Mouse (Mus musculus): Measurements from ENCODE around the gene Acbd3. TPM values are rescaled to one million over a fixed set of nuclear protein-coding genes. Genes with fewer than 3 reads are reported as not detected.
A peak's percentile ranks its signal among the peaks of the same experiment; 100 is the strongest.

The Acbd3 gene
- polyA plus RNA-seq (2014; fragmentation: Nextera tagmentation; extraction: Ambion mirVana), result 23.0 and 24.7 TPM in 2 replicates

DNA sequence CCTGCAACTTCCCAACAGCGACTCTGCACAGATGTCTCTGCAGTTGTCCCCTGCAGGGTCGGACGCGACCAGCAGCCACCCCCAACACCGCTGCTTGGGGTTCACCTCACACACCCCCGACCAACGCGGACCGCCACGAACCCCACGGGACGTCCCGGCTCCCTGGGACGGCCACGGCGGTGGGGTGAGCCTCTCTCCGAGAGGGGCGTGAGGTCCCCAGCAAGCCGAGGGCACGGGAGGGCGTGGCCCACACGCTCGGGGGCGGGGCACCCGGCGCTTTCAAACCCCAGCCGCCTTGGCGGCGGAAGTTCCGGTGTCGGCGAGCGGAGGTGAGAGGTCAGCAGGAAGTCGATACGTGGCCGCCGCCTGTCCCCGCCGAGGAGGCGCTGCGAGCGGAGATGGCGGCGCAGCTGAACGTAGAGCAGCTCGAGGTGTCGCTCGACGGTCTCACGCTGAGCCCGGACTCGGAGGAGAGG, at the start of gene Acbd3:
Gene Acbd3 (plus strand): TSS at position 340 of the 476 bp plus-strand sequence.
- ATAC-seq (replicated peaks; ENCODE audit: low FRiP score, low TSS enrichment, low read depth) (peak; percentile 93), DNase-seq (ENCODE audit: low spot score) (peak; percentile 94)
- Histone ChIP-seq H3K4me2 (ENCODE audit: low read length) (peak within 1 kb of the TSS; percentile 69), H3K36me3 (ENCODE audit: control insufficient read depth, insufficient read depth, low read length) (no peaks in the 10 kb centered on the region), H3K4me3 (ENCODE audit: low read depth, low read length) (peak within 1 kb of the TSS; percentile 73), H3K27me3 (replicated peaks; ENCODE audit: control insufficient read depth, insufficient read depth, low read length) (no peaks in the 10 kb centered on the region), H3K4me1 (replicated peaks; ENCODE audit: control insufficient read depth, insufficient read depth, low read length) (peaks cover 15% of the 10 kb centered on the region), H3K9me3 (ENCODE audit: control insufficient read depth, low read length) (no peaks in the 10 kb centered on the region), H3K27ac (ENCODE audit: low read depth) (peak within 1 kb of the TSS; percentile 85), H3K9ac (ENCODE audit: low read length) (peak within 1 kb of the TSS; percentile 83)
- WGBS, result under 1% methylated on average over 45 of the region's 52 CpGs

DNA sequence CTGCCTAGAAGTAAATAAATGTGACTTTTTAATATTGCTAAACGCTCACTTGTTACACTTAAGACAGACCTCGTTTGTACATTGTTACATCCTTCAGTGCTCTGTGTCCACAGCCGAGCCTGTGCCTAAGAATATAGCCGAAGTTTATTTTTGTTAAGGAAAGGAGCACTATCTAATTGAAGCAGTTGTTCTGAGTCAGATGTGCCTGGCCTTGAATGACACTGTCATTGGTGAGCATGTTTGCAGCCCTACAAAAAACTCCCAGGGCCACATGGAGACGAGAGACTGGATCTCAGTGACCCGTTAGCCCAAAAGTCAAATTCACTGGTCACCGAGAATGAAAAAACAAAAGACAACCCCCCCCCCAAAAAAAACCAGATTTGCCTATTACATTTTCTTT, 34.6 kb upstream of the Acbd3 start:
- H3K4me2 ChIP-seq (ENCODE audit: low read length), result no peak overlapping the region
- no peak overlapping the region for H3K4me3 ChIP-seq (ENCODE audit: low read depth, low read length)
- ATAC-seq (replicated peaks; ENCODE audit: low FRiP score, low TSS enrichment, low read depth) (no peak), DNase-seq (ENCODE audit: low spot score) (no peak)
- H3K9ac ChIP-seq (ENCODE audit: low read length), result no peak overlapping the region
- WGBS, result 88% methylated on average over 7 of the region's 7 CpGs
- peaks cover 55% of the 10 kb centered on the region for H3K36me3 ChIP-seq (ENCODE audit: control insufficient read depth, insufficient read depth, low read length)
- peaks cover 19% of the 10 kb centered on the region for H3K27me3 ChIP-seq (replicated peaks; ENCODE audit: control insufficient read depth, insufficient read depth, low read length)
- no peaks in the 10 kb centered on the region for H3K4me1 ChIP-seq (replicated peaks; ENCODE audit: control insufficient read depth, insufficient read depth, low read length)
- H3K9me3 ChIP-seq (ENCODE audit: control insufficient read depth, low read length), result no peaks in the 10 kb centered on the region
- no peak overlapping the region for H3K27ac ChIP-seq (ENCODE audit: low read depth)

DNA sequence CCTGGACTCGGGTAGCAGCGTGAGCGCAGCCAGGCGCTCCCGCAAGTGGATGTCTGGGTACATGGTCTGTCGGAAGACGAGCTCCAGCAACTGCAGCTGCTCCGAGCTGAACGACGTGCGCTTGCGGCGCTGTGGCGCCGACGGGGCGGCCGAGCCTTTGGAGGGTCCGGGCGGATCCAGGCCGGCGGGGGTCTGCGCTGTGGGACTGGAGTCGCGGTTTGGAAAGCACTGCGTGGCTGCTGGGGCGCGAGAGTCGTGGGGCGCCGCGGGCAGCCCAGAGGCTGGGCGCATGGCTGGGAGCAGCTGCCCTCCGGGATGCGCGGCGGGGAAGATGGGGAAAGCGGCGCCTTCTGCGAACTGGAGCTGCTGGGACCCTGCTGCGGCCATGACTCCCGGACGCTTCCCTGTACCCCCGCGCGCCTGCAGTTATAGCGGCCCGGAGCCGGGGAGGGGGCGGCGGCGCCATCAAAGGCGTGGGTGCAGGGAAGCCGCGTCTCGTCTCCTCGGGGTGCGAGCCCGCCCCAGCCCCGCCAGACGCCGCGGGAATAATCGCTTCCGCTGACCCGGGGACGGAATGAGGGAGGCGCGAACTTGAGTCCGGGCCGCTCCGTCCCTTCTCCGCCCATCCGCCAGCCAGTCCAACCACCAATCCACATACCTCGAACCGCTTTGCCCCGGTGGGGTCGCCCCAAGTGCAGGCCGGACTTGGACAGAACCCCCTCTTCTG, 29.1 kb upstream of the Acbd3 start, which contains the start of gene Mixl1:
Gene Mixl1 (minus strand): TSS at position 409 of the 727 bp plus-strand sequence.
- peak; percentile 71 for DNase-seq (ENCODE audit: low spot score)
- WGBS, result under 1% methylated on average over 79 of the region's 79 CpGs
- Histone ChIP-seq H3K4me1 (replicated peaks; ENCODE audit: control insufficient read depth, insufficient read depth, low read length) (no peaks in the 10 kb centered on the region), H3K9ac (ENCODE audit: low read length) (0 out of 2 replicates have a peak within 1 kb of the TSS, but pooled peaks have one; percentile 10), H3K27ac (ENCODE audit: low read depth) (no peak within 1 kb of the TSS), H3K9me3 (ENCODE audit: control insufficient read depth, low read length) (no peaks in the 10 kb centered on the region), H3K4me3 (ENCODE audit: low read depth, low read length) (peak within 1 kb of the TSS; percentile 49), H3K27me3 (replicated peaks; ENCODE audit: control insufficient read depth, insufficient read depth, low read length) (peaks cover 40% of the 10 kb centered on the region), H3K36me3 (ENCODE audit: control insufficient read depth, insufficient read depth, low read length) (peaks cover 9% of the 10 kb centered on the region), H3K4me2 (ENCODE audit: low read length) (peak within 1 kb of the TSS; percentile 58)
- ATAC-seq (replicated peaks; ENCODE audit: low FRiP score, low TSS enrichment, low read depth), result peak; percentile 30; the same call in 1 of the 2 replicates

DNA sequence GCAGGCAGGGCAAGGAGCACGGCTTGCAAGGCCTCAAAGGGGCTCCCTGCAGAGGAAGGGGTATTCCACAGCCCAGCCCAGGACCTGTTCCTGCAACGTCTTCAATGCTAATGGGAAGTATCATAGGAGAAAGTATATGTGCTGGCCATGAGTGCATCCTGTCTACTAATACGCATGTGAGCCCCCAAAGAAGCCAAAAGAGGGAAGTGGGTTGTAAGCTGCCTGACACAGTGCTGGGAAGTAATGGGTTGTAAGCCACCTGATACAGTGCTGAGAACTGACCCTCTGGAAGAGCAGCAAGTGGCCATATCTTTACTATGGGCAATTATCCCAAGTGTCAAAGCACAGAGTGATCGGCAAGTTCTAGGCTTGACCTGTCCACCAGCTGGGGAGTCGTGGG, 27.8 kb upstream of the Acbd3 start:
- DNase-seq (ENCODE audit: low spot score), result no peak
- no peak for ATAC-seq (replicated peaks; ENCODE audit: low FRiP score, low TSS enrichment, low read depth)
- H3K9ac ChIP-seq (ENCODE audit: low read length), result no peak overlapping the region
- no peaks in the 10 kb centered on the region for H3K36me3 ChIP-seq (ENCODE audit: control insufficient read depth, insufficient read depth, low read length)
- no peak overlapping the region for H3K4me3 ChIP-seq (ENCODE audit: low read depth, low read length)
- H3K4me2 ChIP-seq (ENCODE audit: low read length), result no peak overlapping the region
- no peaks in the 10 kb centered on the region for H3K4me1 ChIP-seq (replicated peaks; ENCODE audit: control insufficient read depth, insufficient read depth, low read length)
- H3K27ac ChIP-seq (ENCODE audit: low read depth), result no peak overlapping the region
- no peaks in the 10 kb centered on the region for H3K9me3 ChIP-seq (ENCODE audit: control insufficient read depth, low read length)
- WGBS, result 49% methylated on average over 5 of the region's 5 CpGs
- peaks cover 40% of the 10 kb centered on the region for H3K27me3 ChIP-seq (replicated peaks; ENCODE audit: control insufficient read depth, insufficient read depth, low read length)

DNA sequence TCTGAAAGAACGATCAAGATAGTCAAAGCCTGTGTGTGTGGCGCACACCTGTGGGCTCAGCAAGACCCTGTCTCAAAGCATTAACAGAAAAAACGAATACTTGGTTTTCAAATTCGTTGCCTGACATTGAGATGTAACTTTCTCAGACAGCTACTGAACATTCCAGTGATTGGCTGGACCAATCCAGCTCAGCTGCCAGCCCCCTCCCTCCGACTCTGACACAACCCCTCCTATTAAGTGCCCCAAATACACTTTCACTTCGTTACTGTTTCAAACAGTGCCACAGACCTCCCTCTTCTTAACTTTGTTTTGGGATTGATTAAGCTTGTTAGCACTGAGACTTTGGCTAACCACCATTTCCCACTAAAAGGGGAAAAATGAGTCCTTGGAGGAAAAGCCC, 22.4 kb upstream of the Acbd3 start:
- Histone ChIP-seq H3K27me3 (replicated peaks; ENCODE audit: control insufficient read depth, insufficient read depth, low read length) (no peaks in the 10 kb centered on the region; the same call in 1 of the 2 replicates), H3K9ac (ENCODE audit: low read length) (no peak overlapping the region), H3K4me2 (ENCODE audit: low read length) (no peak overlapping the region; the same call in 1 of the 2 replicates), H3K27ac (ENCODE audit: low read depth) (no peak overlapping the region), H3K36me3 (ENCODE audit: control insufficient read depth, insufficient read depth, low read length) (no peaks in the 10 kb centered on the region), H3K4me1 (replicated peaks; ENCODE audit: control insufficient read depth, insufficient read depth, low read length) (no peaks in the 10 kb centered on the region), H3K9me3 (ENCODE audit: control insufficient read depth, low read length) (no peaks in the 10 kb centered on the region), H3K4me3 (ENCODE audit: low read depth, low read length) (no peak overlapping the region)
- WGBS, result 40% methylated on average over 6 of the region's 6 CpGs
- ATAC-seq (replicated peaks; ENCODE audit: low FRiP score, low TSS enrichment, low read depth) (no peak), DNase-seq (ENCODE audit: low spot score) (no peak)

DNA sequence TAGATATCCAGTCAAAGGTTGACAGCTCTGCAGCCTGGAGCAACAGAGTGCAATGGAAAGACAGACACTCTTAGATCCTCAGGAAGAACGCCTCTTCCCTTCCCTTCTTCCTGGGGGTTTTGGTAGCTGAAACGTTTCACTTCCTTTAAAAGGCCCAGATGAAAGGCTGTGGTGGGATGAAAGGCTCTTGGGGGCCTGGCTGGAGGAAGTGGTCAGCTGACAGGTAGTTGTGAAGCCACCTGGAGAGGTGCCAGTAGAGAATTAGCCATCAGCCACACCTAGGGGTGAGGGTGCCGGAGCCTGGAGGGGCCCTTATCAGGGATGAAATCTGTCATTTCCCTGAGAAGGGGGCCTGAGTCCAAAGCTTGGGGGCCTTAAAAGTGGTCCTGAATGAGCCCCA, 18.5 kb upstream of the Acbd3 start:
- DNase-seq (ENCODE audit: low spot score), result no peak

DNA sequence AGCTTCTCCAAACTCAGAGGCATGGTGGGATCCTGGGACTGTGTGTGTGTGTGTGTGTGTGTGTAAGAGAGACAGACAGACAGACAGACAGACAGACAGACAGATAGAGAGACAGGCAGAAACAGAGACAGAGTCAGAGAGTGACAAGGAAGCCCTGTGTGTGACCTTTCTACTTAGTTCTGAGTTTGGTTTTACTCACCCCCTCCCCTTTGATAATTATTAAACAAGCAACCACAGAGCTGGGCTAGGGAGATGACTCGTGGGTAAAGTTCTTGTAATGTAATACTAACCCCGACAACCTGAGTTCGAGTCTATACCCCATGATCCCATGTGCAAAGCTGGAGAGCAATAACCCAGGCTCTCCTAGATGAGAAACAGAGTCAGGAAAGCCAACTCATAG, 18.0 kb upstream of the Acbd3 start:
- Histone ChIP-seq H3K9me3 (ENCODE audit: control insufficient read depth, low read length) (no peaks in the 10 kb centered on the region), H3K27ac (ENCODE audit: low read depth) (no peak overlapping the region), H3K9ac (ENCODE audit: low read length) (no peak overlapping the region), H3K4me2 (ENCODE audit: low read length) (no peak overlapping the region), H3K4me3 (ENCODE audit: low read depth, low read length) (no peak overlapping the region), H3K4me1 (replicated peaks; ENCODE audit: control insufficient read depth, insufficient read depth, low read length) (no peaks in the 10 kb centered on the region), H3K36me3 (ENCODE audit: control insufficient read depth, insufficient read depth, low read length) (no peaks in the 10 kb centered on the region), H3K27me3 (replicated peaks; ENCODE audit: control insufficient read depth, insufficient read depth, low read length) (no peaks in the 10 kb centered on the region)
- 69% methylated on average over 3 of the region's 3 CpGs for WGBS
- ATAC-seq (replicated peaks; ENCODE audit: low FRiP score, low TSS enrichment, low read depth) (no peak), DNase-seq (ENCODE audit: low spot score) (no peak)

More for the DNA sequence above, 18.5 kb upstream of the Acbd3 start:
- Histone ChIP-seq H3K27me3 (replicated peaks; ENCODE audit: control insufficient read depth, insufficient read depth, low read length) (no peaks in the 10 kb centered on the region), H3K4me3 (ENCODE audit: low read depth, low read length) (no peak overlapping the region), H3K27ac (ENCODE audit: low read depth) (no peak overlapping the region), H3K36me3 (ENCODE audit: control insufficient read depth, insufficient read depth, low read length) (no peaks in the 10 kb centered on the region), H3K9me3 (ENCODE audit: control insufficient read depth, low read length) (no peaks in the 10 kb centered on the region), H3K4me1 (replicated peaks; ENCODE audit: control insufficient read depth, insufficient read depth, low read length) (no peaks in the 10 kb centered on the region), H3K9ac (ENCODE audit: low read length) (no peak overlapping the region), H3K4me2 (ENCODE audit: low read length) (no peak overlapping the region)
- ATAC-seq (replicated peaks; ENCODE audit: low FRiP score, low TSS enrichment, low read depth), result no peak
- 30% methylated on average over 3 of the region's 3 CpGs for WGBS

DNA sequence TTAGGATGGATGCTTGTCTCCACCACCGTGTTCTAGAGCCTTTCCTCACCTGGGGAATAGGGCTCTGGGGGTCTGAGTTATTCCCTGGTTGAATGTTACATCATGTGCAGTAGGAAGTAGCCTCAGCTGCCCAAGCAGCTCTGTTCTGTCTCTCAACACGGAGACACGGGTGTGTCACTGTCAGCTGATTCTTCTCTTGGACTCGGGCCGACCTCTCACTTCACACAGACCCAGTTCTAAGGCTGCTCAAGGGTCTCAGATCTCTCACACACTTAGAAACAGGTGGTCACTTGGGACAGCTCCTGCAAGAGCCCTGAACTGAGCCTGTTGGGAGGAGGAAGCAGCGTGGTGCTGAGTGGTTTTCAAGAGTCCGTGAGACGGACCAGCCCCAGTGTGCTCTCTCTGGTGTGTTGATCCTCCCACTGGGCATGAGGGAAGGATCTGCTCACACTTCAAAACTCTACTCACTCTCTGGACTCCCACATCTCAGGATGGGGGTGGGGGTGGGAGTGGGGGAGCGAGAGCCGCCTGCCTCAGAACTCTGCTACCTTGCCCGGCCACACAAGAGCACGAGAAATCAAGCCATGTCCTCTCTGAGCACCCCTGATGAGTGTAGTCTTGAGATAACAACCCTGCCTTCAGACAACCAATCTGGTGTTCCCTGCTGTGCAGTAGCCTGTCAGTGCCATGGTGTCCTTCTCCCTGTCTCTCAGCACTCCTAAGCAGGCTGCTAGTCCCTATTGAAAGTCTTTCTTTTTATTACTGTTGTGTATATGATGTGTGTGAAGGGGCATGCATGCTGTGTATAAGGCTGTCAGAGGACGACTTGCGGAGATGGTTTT, 16.7 kb upstream of the Acbd3 start:
- no peaks in the 10 kb centered on the region for H3K4me1 ChIP-seq (replicated peaks; ENCODE audit: control insufficient read depth, insufficient read depth, low read length)
- H3K4me2 ChIP-seq (ENCODE audit: low read length), result no peak overlapping the region
- no peak overlapping the region for H3K9ac ChIP-seq (ENCODE audit: low read length)
- H3K9me3 ChIP-seq (ENCODE audit: control insufficient read depth, low read length), result no peaks in the 10 kb centered on the region
- H3K4me3 ChIP-seq (ENCODE audit: low read depth, low read length), result no peak overlapping the region
- no peak for DNase-seq (ENCODE audit: low spot score)
- no peaks in the 10 kb centered on the region for H3K36me3 ChIP-seq (ENCODE audit: control insufficient read depth, insufficient read depth, low read length)
- H3K27me3 ChIP-seq (replicated peaks; ENCODE audit: control insufficient read depth, insufficient read depth, low read length), result no peaks in the 10 kb centered on the region
- H3K27ac ChIP-seq (ENCODE audit: low read depth), result no peak overlapping the region
- 57% methylated on average over 14 of the region's 14 CpGs for WGBS
- ATAC-seq (replicated peaks; ENCODE audit: low FRiP score, low TSS enrichment, low read depth), result no peak

Measured in intestine, embryonic 14.5 days (tissue).